Mouse (Mus musculus): ENCODE data around the gene Hist1h3h. TPM values are rescaled to one million over a fixed set of nuclear protein-coding genes. Genes with fewer than 3 reads are reported as not detected.

Hist1h3h gene
- total RNA-seq, 2 experiments from 2014 or later, result 719 to 727 TPM

Small RNA genes lying within 50 kb of the gene (microRNA-seq; reads per million reads assigned to microRNA genes)
- gene Gm44357, result 0 reads per million in 2 experiments
- 0 reads per million in 2 experiments for gene Gm44367
- 0 reads per million in 2 experiments for gene Gm44454

Other genes with a start within 250 kb of the Hist1h3h start
- gene Nkapl, start 249.2 kb upstream of the Hist1h3h start, total RNA-seq (2021), result under 1 TPM; 0.47 to 0.91 TPM
- 1 to 10 TPM; 1.1 to 1.4 TPM for gene Zkscan4, start 238.8 kb upstream of the Hist1h3h start, total RNA-seq (2021)
- not detected for gene Gm10065, start 238.2 kb upstream of the Hist1h3h start, total RNA-seq (2021)
- 10 to 100 TPM; 21.1 to 21.9 TPM for gene AK157302, start 222.4 kb upstream of the Hist1h3h start, total RNA-seq (2021)
- 100 to 1,000 TPM; 183 to 189 TPM for gene Gm11273, start 216.2 kb upstream of the Hist1h3h start, total RNA-seq (2021)
- gene Zkscan8, start 186.5 kb upstream of the Hist1h3h start, total RNA-seq (2021), result 10 to 100 TPM; 15.1 to 16.5 TPM
- not detected for gene Olfr1366, start 174.9 kb upstream of the Hist1h3h start, total RNA-seq (2021)
- not detected for gene Olfr1535, start 157.8 kb upstream of the Hist1h3h start, total RNA-seq (2021)
- not detected for gene Olfr1364, start 135.9 kb upstream of the Hist1h3h start, total RNA-seq (2021)
- gene Olfr1362, start 103.6 kb upstream of the Hist1h3h start, total RNA-seq (2021), result not detected
- gene Olfr11, start 75.1 kb upstream of the Hist1h3h start, total RNA-seq (2021), result not detected
- not detected for gene Olfr1361, start 54.3 kb upstream of the Hist1h3h start, total RNA-seq (2021)
- not detected for gene Olfr1360, start 40.3 kb upstream of the Hist1h3h start, total RNA-seq (2021)
- not detected for gene Olfr1359, start 19.5 kb upstream of the Hist1h3h start, total RNA-seq (2021)
- 100 to 1,000 TPM; 413 to 441 TPM for gene Hist1h2bl, start 1.5 kb upstream of the Hist1h3h start, total RNA-seq (2021)
- 100 to 1,000 TPM; 376 to 467 TPM for gene Hist1h2ai, start 1.2 kb upstream of the Hist1h3h start, total RNA-seq (2021)
- 100 to 1,000 TPM; 135 to 139 TPM for gene Hist1h2bm, start 4.4 kb downstream of the Hist1h3h start, total RNA-seq (2021)
- gene Hist1h4j, start 17.4 kb downstream of the Hist1h3h start, total RNA-seq (2021), result 10 to 100 TPM; 84.6 to 87.5 TPM
- gene Hist1h4k, start 32.8 kb downstream of the Hist1h3h start, total RNA-seq (2021), result 1,000 to 10,000 TPM in 1 of 2 experiments, 100 to 1,000 TPM in 1; 995 to 1,039 TPM
- 100 to 1,000 TPM; 186 to 191 TPM for gene Hist1h2ak, start 36.2 kb downstream of the Hist1h3h start, total RNA-seq (2021)
- gene Hist1h2bn, start 36.5 kb downstream of the Hist1h3h start, total RNA-seq (2021), result 100 to 1,000 TPM; 295 to 300 TPM
- gene Hist1h1b, start 63.0 kb downstream of the Hist1h3h start, total RNA-seq (2021), result 100 to 1,000 TPM; 295 to 307 TPM
- gene Hist1h3i, start 65.7 kb downstream of the Hist1h3h start, total RNA-seq (2021), result 100 to 1,000 TPM; 504 to 518 TPM
- 100 to 1,000 TPM in 1 of 2 experiments, 10 to 100 TPM in 1; 94.5 to 114 TPM for gene Hist1h2an, start 69.6 kb downstream of the Hist1h3h start, total RNA-seq (2021)
- gene Hist1h2bp, start 69.8 kb downstream of the Hist1h3h start, total RNA-seq (2021), result 100 to 1,000 TPM; 213 to 224 TPM
- gene Hist1h2bq, start 92.5 kb downstream of the Hist1h3h start, total RNA-seq (2021), result 100 to 1,000 TPM; 420 to 457 TPM
- not detected for gene Hist1h2ao, start 92.8 kb downstream of the Hist1h3h start, total RNA-seq (2021)
- 100 to 1,000 TPM; 679 to 704 TPM for gene Hist1h4m, start 94.1 kb downstream of the Hist1h3h start, total RNA-seq (2021)
- 10 to 100 TPM; 54.0 to 56.5 TPM for gene Hist1h4n, start 114.5 kb downstream of the Hist1h3h start, total RNA-seq (2021)
- 100 to 1,000 TPM; 717 to 739 TPM for gene Hist1h2ap, start 115.8 kb downstream of the Hist1h3h start, total RNA-seq (2021)
- gene Hist1h2br, start 116.1 kb downstream of the Hist1h3h start, total RNA-seq (2021), result 100 to 1,000 TPM; 420 to 457 TPM
- 1 to 10 TPM; 3.9 TPM for gene Zfp184, start 227.4 kb downstream of the Hist1h3h start, total RNA-seq (2021)